Mouse (Mus musculus): Measurements from ENCODE around the gene Ugt1a1.
"Not testable (repeated sequence)": the region's sequence is repeated elsewhere in the genome, so short reads cannot be mapped to it uniquely, and the experiment has no call there.

The Ugt1a1 gene

GRCm38 (mm10) chr1:88218051-88218450, 6.3 kb downstream of the Ugt1a1 start:
- DNase-seq (ENCODE audit: extremely low read depth, low read depth) = no peak

- DNase-seq (ENCODE audit: extremely low read depth, low read depth) = no peak
Measured at GRCm38 (mm10) chr1:88218591-88218990, 6.8 kb downstream of the Ugt1a1 start.

GRCm38 (mm10) chr1:88219054-88219453, 7.3 kb downstream of the Ugt1a1 start:
- DNase-seq (ENCODE audit: extremely low read depth, low read depth) = no peak

GRCm38 (mm10) chr1:88220336-88220735, 8.6 kb downstream of the Ugt1a1 start:
- DNase-seq (ENCODE audit: extremely low read depth, low read depth) = no peak

GRCm38 (mm10) chr1:88222216-88222615, 10.5 kb downstream of the Ugt1a1 start:
- no peak for DNase-seq (ENCODE audit: extremely low read depth, low read depth)

- not testable (repeated sequence) for DNase-seq (ENCODE audit: extremely low read depth, low read depth)
Measured at GRCm38 (mm10) chr1:88223011-88223515, 11.3 kb downstream of the Ugt1a1 start.

GRCm38 (mm10) chr1:88223591-88223990, 11.8 kb downstream of the Ugt1a1 start:
- no peak for DNase-seq (ENCODE audit: extremely low read depth, low read depth)

GRCm38 (mm10) chr1:88224029-88224776, 12.4 kb downstream of the Ugt1a1 start:
- no peak for DNase-seq (ENCODE audit: extremely low read depth, low read depth)

GRCm38 (mm10) chr1:88225301-88225700, 13.5 kb downstream of the Ugt1a1 start:
- DNase-seq (ENCODE audit: extremely low read depth, low read depth) = not testable (repeated sequence)

- no peak for DNase-seq (ENCODE audit: extremely low read depth, low read depth)
Measured at GRCm38 (mm10) chr1:88225741-88226140, 14.0 kb downstream of the Ugt1a1 start.

GRCm38 (mm10) chr1:88226670-88227379, 15.1 kb downstream of the Ugt1a1 start, which contains the start of gene Mroh2a:
Gene Mroh2a, plus strand, starts transcription at chr1:88226986.
- DNase-seq (ENCODE audit: extremely low read depth, low read depth) = no peak

- no peak for DNase-seq (ENCODE audit: extremely low read depth, low read depth)
Measured at GRCm38 (mm10) chr1:88227482-88227881, 15.7 kb downstream of the Ugt1a1 start.

- no peak for DNase-seq (ENCODE audit: extremely low read depth, low read depth)
Measured at GRCm38 (mm10) chr1:88228121-88228520, 16.4 kb downstream of the Ugt1a1 start.

- DNase-seq (ENCODE audit: extremely low read depth, low read depth) = no peak
Measured at GRCm38 (mm10) chr1:88229566-88229965, 17.8 kb downstream of the Ugt1a1 start.

GRCm38 (mm10) chr1:88229986-88230385, 18.2 kb downstream of the Ugt1a1 start:
- DNase-seq (ENCODE audit: extremely low read depth, low read depth) = no peak

- no peak for DNase-seq (ENCODE audit: extremely low read depth, low read depth)
Measured at GRCm38 (mm10) chr1:88230421-88230820, 18.7 kb downstream of the Ugt1a1 start.

- no peak for DNase-seq (ENCODE audit: extremely low read depth, low read depth)
Measured at GRCm38 (mm10) chr1:88230981-88231802, 19.4 kb downstream of the Ugt1a1 start.

GRCm38 (mm10) chr1:88231803-88232499, 20.2 kb downstream of the Ugt1a1 start:
- no peak for DNase-seq (ENCODE audit: extremely low read depth, low read depth)

GRCm38 (mm10) chr1:88232664-88233380, 21.1 kb downstream of the Ugt1a1 start:
- DNase-seq (ENCODE audit: extremely low read depth, low read depth) = no peak
